Mouse (Mus musculus) hindbrain, embryonic 11.5 days (tissue): ENCODE data around the gene Myo3b. TPM values are rescaled to one million over a fixed set of nuclear protein-coding genes. Genes with fewer than 3 reads are reported as not detected.

Experiments used
- ATAC-seq: fragments of 200-750 bp; cut with Nextera tagmentation; 2 replicates; pipeline ENCODE4 v1.8.0; 2017; ENCODE audit warnings: mild to moderate bottlenecking, moderate TSS enrichment, moderate library complexity; ENCODE audit not compliant: low FRiP score
- DNase-seq: peaks from one replicate; pipeline ENCODE4 v3.0.0-alpha.2; 2015; ENCODE audit warnings: low spot score
- H3K27ac ChIP-seq: fragments of 300-500 bp; sonication (generic); 2 replicates; pipeline ENCODE4 v1.5.1; 2014; ENCODE audit warnings: mild to moderate bottlenecking, low read depth, low read length
- H3K27me3 ChIP-seq: fragments of 300-500 bp; sonication (generic); 2 replicates; pipeline ENCODE4 v1.6.1; 2014; ENCODE audit warnings: mild to moderate bottlenecking, low read length, moderate library complexity, mixed read lengths; ENCODE audit not compliant: control insufficient read depth, insufficient read depth
- H3K36me3 ChIP-seq: fragments of 300-500 bp; sonication (generic); 2 replicates; pipeline ENCODE4 v1.6.1; 2014; ENCODE audit warnings: mild to moderate bottlenecking, low read length, moderate library complexity, mixed read lengths; ENCODE audit not compliant: control insufficient read depth, insufficient read depth
- H3K4me1 ChIP-seq: fragments of 300-500 bp; sonication (generic); replicated peaks from 2 replicates; pipeline ENCODE4 v1.6.1; 2014; ENCODE audit warnings: low read length, mixed read lengths; ENCODE audit not compliant: control insufficient read depth, insufficient read depth
- H3K4me2 ChIP-seq: fragments of 300-500 bp; sonication (generic); replicated peaks from 2 replicates; pipeline ENCODE4 v1.6.1; 2014; ENCODE audit warnings: mild to moderate bottlenecking, low read depth, low read length
- H3K4me3 ChIP-seq: fragments of 300-500 bp; sonication (generic); 2 replicates; pipeline ENCODE4 v1.5.1; 2014; ENCODE audit warnings: low read depth, low read length
- H3K9ac ChIP-seq: fragments of 300-500 bp; sonication (generic); 2 replicates; pipeline ENCODE4 v1.6.1; 2014; ENCODE audit warnings: low read depth, low read length
- H3K9me3 ChIP-seq: fragments of 300-500 bp; sonication (generic); 2 replicates; pipeline ENCODE4 v1.6.1; 2016; ENCODE audit warnings: low read length; ENCODE audit not compliant: control insufficient read depth
- WGBS: fragments of 180-500 bp; shearing (Covaris S2); extraction: QIAGEN DNeasy Blood & Tissue Kit; methylation state at CpG from one replicate; pipeline ENCODE4 v1.1.7; 2014; 5-methylcytosine and 5-hydroxymethylcytosine counted together
- polyA plus RNA-seq: library from polyadenylated mRNA; unstranded; fragments of >200 nt; fragmentation: Nextera tagmentation; extraction: Ambion mirVana; gene quantifications from 2 replicates; pipeline ENCODE4 v1.2.1, GENCODE M21; 2014

Myo3b gene
- polyA plus RNA-seq, 1 experiment from 2014 or later: 0.09 TPM

- WGBS: 82% methylated on average over 13 of the region's 13 CpGs
- Histone ChIP-seq H3K9me3 (no peaks in the 10 kb centered on the region), H3K4me1 (no peaks in the 10 kb centered on the region), H3K27ac (no peak overlapping the region), H3K27me3 (no peaks in the 10 kb centered on the region), H3K36me3 (no peaks in the 10 kb centered on the region), H3K4me2 (no peak overlapping the region), H3K9ac (no peak overlapping the region), H3K4me3 (no peak overlapping the region)
- no peak for DNase-seq
- no peak for ATAC-seq
Observed at GRCm38 (mm10) chr2:70421144-70421874, 382.4 kb downstream of the Myo3b start.

GRCm38 (mm10) chr2:70425611-70426010, 386.7 kb downstream of the Myo3b start:
- Histone ChIP-seq H3K27me3 (no peaks in the 10 kb centered on the region), H3K36me3 (no peaks in the 10 kb centered on the region), H3K9me3 (no peaks in the 10 kb centered on the region), H3K9ac (no peak overlapping the region), H3K27ac (no peak overlapping the region), H3K4me3 (no peak overlapping the region), H3K4me2 (no peak overlapping the region), H3K4me1 (no peaks in the 10 kb centered on the region)
- WGBS: 74% methylated on average over 11 of the region's 11 CpGs
- no peak for DNase-seq
- ATAC-seq: no peak

GRCm38 (mm10) chr2:70443035-70443434, 404.1 kb downstream of the Myo3b start:
- no peaks in the 10 kb centered on the region for H3K9me3 ChIP-seq
- H3K4me2 ChIP-seq: no peak overlapping the region
- no peaks in the 10 kb centered on the region for H3K36me3 ChIP-seq
- no peaks in the 10 kb centered on the region for H3K4me1 ChIP-seq
- H3K27me3 ChIP-seq: no peaks in the 10 kb centered on the region
- 7% methylated on average over 4 of the region's 4 CpGs for WGBS
- ATAC-seq (no peak), DNase-seq (peak; percentile 63)
- no peak overlapping the region for H3K4me3 ChIP-seq
- no peak overlapping the region for H3K27ac ChIP-seq
- H3K9ac ChIP-seq: no peak overlapping the region

- H3K36me3 ChIP-seq: no peaks in the 10 kb centered on the region
- H3K9ac ChIP-seq: no peak overlapping the region
- no peaks in the 10 kb centered on the region for H3K9me3 ChIP-seq
- H3K27ac ChIP-seq: no peak overlapping the region
- no peak overlapping the region for H3K4me2 ChIP-seq
- ATAC-seq: no peak
- no peaks in the 10 kb centered on the region for H3K4me1 ChIP-seq
- peak; percentile 27 for DNase-seq
- 13% methylated on average over 7 of the region's 7 CpGs for WGBS
- H3K27me3 ChIP-seq: no peaks in the 10 kb centered on the region
- H3K4me3 ChIP-seq: no peak overlapping the region
Observed at GRCm38 (mm10) chr2:70444141-70444540, 405.2 kb downstream of the Myo3b start.

GRCm38 (mm10) chr2:70456205-70456604, 417.3 kb downstream of the Myo3b start:
- Histone ChIP-seq H3K9me3 (no peaks in the 10 kb centered on the region), H3K27me3 (no peaks in the 10 kb centered on the region), H3K4me3 (peak overlapping the region; percentile 19; the same call in 1 of the 2 replicates), H3K4me1 (no peaks in the 10 kb centered on the region), H3K27ac (no peak overlapping the region), H3K4me2 (0 out of 2 replicates have a peak overlapping the region, but pooled peaks have one; percentile 9), H3K36me3 (no peaks in the 10 kb centered on the region), H3K9ac (no peak overlapping the region)
- ATAC-seq: no peak
- peak; percentile 44 for DNase-seq
- 9% methylated on average over 12 of the region's 12 CpGs for WGBS

GRCm38 (mm10) chr2:70463606-70464005, 424.7 kb downstream of the Myo3b start:
- H3K4me2 ChIP-seq: no peak overlapping the region
- H3K36me3 ChIP-seq: no peaks in the 10 kb centered on the region
- no peaks in the 10 kb centered on the region for H3K27me3 ChIP-seq
- no peaks in the 10 kb centered on the region for H3K4me1 ChIP-seq
- H3K27ac ChIP-seq: no peak overlapping the region
- DNase-seq (no peak), ATAC-seq (no peak)
- H3K9ac ChIP-seq: no peak overlapping the region
- no peaks in the 10 kb centered on the region for H3K9me3 ChIP-seq
- WGBS: 87% methylated on average over 1 of the region's 1 CpGs
- no peak overlapping the region for H3K4me3 ChIP-seq

- H3K9me3 ChIP-seq: no peaks in the 10 kb centered on the region
- DNase-seq: peak; percentile 32
- H3K9ac ChIP-seq: no peak overlapping the region
- H3K27ac ChIP-seq: no peak overlapping the region
- no peak for ATAC-seq
- WGBS: 5% methylated on average over 5 of the region's 5 CpGs
- no peak overlapping the region for H3K4me2 ChIP-seq
- no peak overlapping the region for H3K4me3 ChIP-seq
- H3K36me3 ChIP-seq: no peaks in the 10 kb centered on the region
- peaks cover 11% of the 10 kb centered on the region for H3K4me1 ChIP-seq
- peaks cover 45% of the 10 kb centered on the region for H3K27me3 ChIP-seq
Observed at GRCm38 (mm10) chr2:70471136-70471535, 432.2 kb downstream of the Myo3b start.

GRCm38 (mm10) chr2:70471861-70472620, 433.1 kb downstream of the Myo3b start:
- Histone ChIP-seq H3K27ac (no peak overlapping the region), H3K27me3 (peaks cover 54% of the 10 kb centered on the region), H3K9me3 (no peaks in the 10 kb centered on the region), H3K4me1 (peaks cover 11% of the 10 kb centered on the region), H3K36me3 (no peaks in the 10 kb centered on the region), H3K4me2 (peak overlapping the region; percentile 52), H3K4me3 (peak overlapping the region; percentile 32), H3K9ac (no peak overlapping the region)
- ATAC-seq (no peak), DNase-seq (peak; percentile 59)
- under 1% methylated on average over 48 of the region's 48 CpGs for WGBS
